Mouse (Mus musculus): ENCODE measurements around the gene Fxyd7. TPM values are rescaled to one million over a fixed set of nuclear protein-coding genes. Genes with fewer than 3 reads are reported as not detected.

Gene Fxyd7
- polyA plus RNA-seq, 1 experiment, result not detected

- TF ChIP-seq POLR2A (IDR thresholded peaks at IDR 0.05; ENCODE audit: low read depth, low read length) (no peak), CTCF (IDR thresholded peaks at IDR 0.05; ENCODE audit: borderline replicate concordance, insufficient read depth, low read length) (no peak)
- H3K4me1 ChIP-seq (ENCODE audit: control insufficient read depth, insufficient read depth, low read length), result peaks cover 9% of the 10 kb centered on the region
- no peak overlapping the region for H3K4me3 ChIP-seq (ENCODE audit: insufficient read depth, low read length)
- no peak overlapping the region for H3K27ac ChIP-seq (ENCODE audit: insufficient read depth, low read length)
These were observed 54.8 kb downstream of the Fxyd7 start for GRCm38 (mm10) chr7:30996491-30996890.

- no peak overlapping the region for H3K4me3 ChIP-seq (ENCODE audit: insufficient read depth, low read length)
- H3K4me1 ChIP-seq (ENCODE audit: control insufficient read depth, insufficient read depth, low read length), result no peaks in the 10 kb centered on the region
- TF ChIP-seq CTCF (IDR thresholded peaks at IDR 0.05; ENCODE audit: borderline replicate concordance, insufficient read depth, low read length) (no peak), POLR2A (IDR thresholded peaks at IDR 0.05; ENCODE audit: low read depth, low read length) (no peak)
- H3K27ac ChIP-seq (ENCODE audit: insufficient read depth, low read length), result no peak overlapping the region
These were observed 57.3 kb downstream of the Fxyd7 start for GRCm38 (mm10) chr7:30993986-30994385.

Other genes with a start within 250 kb of the Fxyd7 start
- not detected in 2 replicates for gene Ffar2, start 227.7 kb downstream of the Fxyd7 start, polyA plus RNA-seq (2011; ENCODE audit: insufficient read length, low read depth, missing spikeins)
- gene Ffar3, start 195.3 kb downstream of the Fxyd7 start, polyA plus RNA-seq (2011; ENCODE audit: insufficient read length, low read depth, missing spikeins), result not detected in 2 replicates
- not detected in 2 replicates for gene Ffar1, start 189.9 kb downstream of the Fxyd7 start, polyA plus RNA-seq (2011; ENCODE audit: insufficient read length, low read depth, missing spikeins)
- gene Cd22, start 171.1 kb downstream of the Fxyd7 start, polyA plus RNA-seq (2011; ENCODE audit: insufficient read length, low read depth, missing spikeins), result not detected in 2 replicates
- not detected in 2 replicates for gene Mag, start 136.6 kb downstream of the Fxyd7 start, polyA plus RNA-seq (2011; ENCODE audit: insufficient read length, low read depth, missing spikeins)
- gene Hamp2, start 126.8 kb downstream of the Fxyd7 start, polyA plus RNA-seq (2011; ENCODE audit: insufficient read length, low read depth, missing spikeins), result not detected in 2 replicates
- not detected in 2 replicates for gene Hamp, start 107.4 kb downstream of the Fxyd7 start, polyA plus RNA-seq (2011; ENCODE audit: insufficient read length, low read depth, missing spikeins)
- 55.5 and 61.1 TPM in 2 replicates for gene Usf2, start 94.7 kb downstream of the Fxyd7 start, polyA plus RNA-seq (2011; ENCODE audit: insufficient read length, low read depth, missing spikeins)
- gene Lsr, start 78.0 kb downstream of the Fxyd7 start, polyA plus RNA-seq (2011; ENCODE audit: insufficient read length, low read depth, missing spikeins), result not detected in 2 replicates
- gene Fam187b, start 77.7 kb downstream of the Fxyd7 start, polyA plus RNA-seq (2011; ENCODE audit: insufficient read length, low read depth, missing spikeins), result not detected in 2 replicates
- 79.0 and 143 TPM in 2 replicates for gene Fxyd5, start 9.0 kb downstream of the Fxyd7 start, polyA plus RNA-seq (2011; ENCODE audit: insufficient read length, low read depth, missing spikeins)
- gene Fxyd1, start 5.7 kb upstream of the Fxyd7 start, polyA plus RNA-seq (2011; ENCODE audit: insufficient read length, low read depth, missing spikeins), result 10.3 TPM in 1 of 2 replicates, not detected in the other
- gene Lgi4, start 7.9 kb upstream of the Fxyd7 start, polyA plus RNA-seq (2011; ENCODE audit: insufficient read length, low read depth, missing spikeins), result 0.92 and 1.1 TPM in 2 replicates
- not detected in 2 replicates for gene Fxyd3, start 25.2 kb upstream of the Fxyd7 start, polyA plus RNA-seq (2011; ENCODE audit: insufficient read length, low read depth, missing spikeins)
- 0.60 and 0.90 TPM in 2 replicates for gene Hpn, start 63.8 kb upstream of the Fxyd7 start, polyA plus RNA-seq (2011; ENCODE audit: insufficient read length, low read depth, missing spikeins)
- gene Scn1b, start 75.5 kb upstream of the Fxyd7 start, polyA plus RNA-seq (2011; ENCODE audit: insufficient read length, low read depth, missing spikeins), result 40.8 and 57.9 TPM in 2 replicates
- gene Gramd1a, start 104.4 kb upstream of the Fxyd7 start, polyA plus RNA-seq (2011; ENCODE audit: insufficient read length, low read depth, missing spikeins), result 44.3 and 53.9 TPM in 2 replicates
- not detected in 2 replicates for gene Scgb2b2, start 239.0 kb upstream of the Fxyd7 start, polyA plus RNA-seq (2011; ENCODE audit: insufficient read length, low read depth, missing spikeins)
- not detected in 2 replicates for gene Scgb1b2, start 240.4 kb upstream of the Fxyd7 start, polyA plus RNA-seq (2011; ENCODE audit: insufficient read length, low read depth, missing spikeins)

Measured in embryonic fibroblast, embryonic 13.5 days (primary cell).